ENCODE assay signal across 7 mouse cellular contexts in the genomic region with DNA sequence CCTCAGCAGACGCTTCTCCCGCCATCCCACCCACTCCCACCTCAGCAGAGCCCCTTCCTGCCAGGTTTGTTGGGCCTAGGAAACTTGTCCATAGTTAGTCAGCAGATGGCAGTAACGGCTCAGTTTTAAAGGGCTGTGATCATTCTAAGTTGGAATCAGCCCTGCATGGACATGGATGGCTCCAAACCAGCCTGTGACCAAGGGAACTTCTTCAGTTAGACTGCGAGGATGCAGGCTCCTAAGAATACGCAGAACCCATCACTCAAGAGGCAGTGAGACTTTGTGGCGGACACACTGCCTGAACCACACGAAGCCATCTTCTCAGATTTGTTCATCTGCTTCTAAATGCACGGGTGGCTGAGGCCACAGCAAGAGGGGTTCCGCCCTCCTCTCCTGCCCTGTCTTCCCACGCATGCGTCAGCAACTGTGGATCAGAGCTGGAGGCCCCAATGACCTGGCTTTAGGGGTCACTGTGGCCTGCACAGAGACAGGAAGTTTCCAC. TPM values are rescaled to one million over a fixed set of nuclear protein-coding genes. Genes with fewer than 3 reads are reported as not detected.
A peak's percentile ranks its signal among the peaks of the same experiment; 100 is the strongest.
DNase-seq lines count a peak whose midpoint lies in the region; ATAC-seq and TF ChIP-seq lines count a peak whose summit lies in the region.

No protein-coding gene starts in this region.

- DNase-seq in adrenal gland, adult 18-20 months (ENCODE audit: low spot score in 2 of 2) = peak; percentile 52 to 55
- peak; percentile 52 for DNase-seq in gastrocnemius, postnatal 25 days
- DNase-seq in induced T-regulatory cell, adult 2 months (ENCODE audit: low read depth) = peak; percentile 64
- peak; percentile 66 to 67 for DNase-seq in left cerebral cortex, adult 2 months (ENCODE audit: extremely low spot score in 1 of 2, low spot score in 2 of 2)
- peak; percentile 72 to 79 for DNase-seq in lung, postnatal 4 days
- peak; percentile 74 for DNase-seq in right cerebral cortex, adult 18-20 months

- H3K27ac ChIP-seq in left cerebral cortex, adult 2 months = no peak overlapping the region

- H3K4me3 ChIP-seq in left cerebral cortex, adult 2 months = no peak overlapping the region

- TF ChIP-seq CTCF in left cerebral cortex, adult 2 months (IDR thresholded peaks at IDR 0.05) = peak; percentile 73

- intact Hi-C loops in left cerebral cortex, adult 2 months (cut with DNase I) = loop anchor here (1.0 to 10.0 kb wide), 3 partner anchors 182 to 440 kb away; no protein-coding TSS in a partner anchor

- ATAC-seq in common myeloid progenitor, adult 5-6 weeks (replicated peaks; ENCODE audit: low read depth, poor library complexity, severe bottlenecking) = peak; percentile 88

RNA-seq across cellular contexts. Expression of gene Bcl2l14, which starts 29.1 kb away (rescaled TPM):
- total RNA-seq in adrenal gland, adult 18-20 months (2021) = not detected
- 0.78 and 3.0 TPM in 2 replicates for total RNA-seq in common myeloid progenitor, adult 5-6 weeks (2017)
- total RNA-seq in gastrocnemius, postnatal 25 days (2021) = not detected
- total RNA-seq in left cerebral cortex, adult 2 months (2021) = not detected
